19 mouse cellular contexts compared by ENCODE assay signal in the genomic region with DNA sequence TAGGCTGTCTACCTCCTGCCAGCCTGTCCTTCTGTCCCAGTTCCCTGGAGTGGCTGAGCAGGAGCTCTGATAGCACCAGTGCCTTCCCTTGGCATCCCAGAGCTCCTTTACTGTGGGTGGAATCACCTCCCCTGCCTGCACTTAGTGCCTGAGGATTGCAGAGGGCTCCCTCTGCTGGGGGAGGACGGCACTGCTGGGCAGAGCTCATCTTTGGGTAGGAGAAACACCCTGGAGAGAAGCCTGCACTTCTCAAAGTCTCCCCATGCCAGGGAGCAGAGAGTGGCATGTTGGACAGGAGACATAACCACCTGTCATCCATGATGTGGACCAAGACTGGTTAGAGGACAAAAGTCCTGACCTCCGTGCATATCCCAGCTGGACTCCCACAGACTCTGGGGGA. TPM values are rescaled to one million over a fixed set of nuclear protein-coding genes. Genes with fewer than 3 reads are reported as not detected.
DNase-seq lines count a peak whose midpoint lies in the region; ATAC-seq and TF ChIP-seq lines count a peak whose summit lies in the region.
"Not testable (repeated sequence)": the region's sequence is repeated elsewhere in the genome, so short reads cannot be mapped to it uniquely, and the experiment has no call there.
"Had no signal": no experiment of that assay in that cellular context is flagged by ENCODE, and none has a peak within 500 bp of the region (broad histone marks: within the 10 kb centered on the region; RNA-seq: fewer than 3 reads in every experiment).

No protein-coding gene starts in this region.

- not testable (repeated sequence) for H3K4me1 ChIP-seq in liver, embryonic 13.5 days (replicated peaks); stomach, postnatal 0 days (replicated peaks; ENCODE audit: control insufficient read depth, insufficient read depth)

- not testable (repeated sequence) for H3K9ac ChIP-seq in liver, embryonic 13.5 days; stomach, postnatal 0 days (ENCODE audit: low read length)

- TF ChIP-seq CTCF in stomach, postnatal 0 days (IDR thresholded peaks at IDR 0.05; ENCODE audit: low read depth): peak; percentile 61

- WGBS in liver, embryonic 13.5 days (ENCODE audit: insufficient replicate concordance): 20% methylated on average over 2 of the region's 2 CpGs
- WGBS in stomach, postnatal 0 days: 48% methylated on average over 2 of the region's 2 CpGs

- not testable (repeated sequence) for H3K4me2 ChIP-seq in liver, embryonic 13.5 days; stomach, postnatal 0 days (replicated peaks; ENCODE audit: low read depth)

- H3K27me3 ChIP-seq in liver, embryonic 13.5 days; stomach, postnatal 0 days (ENCODE audit: control insufficient read depth, insufficient read depth, low read length): not testable (repeated sequence)

- H3K9me3 ChIP-seq in liver, embryonic 13.5 days (replicated peaks); stomach, postnatal 0 days (ENCODE audit: control insufficient read depth, low read length): not testable (repeated sequence)

- peak; percentile 26 for DNase-seq in adrenal gland, postnatal 25 days
- DNase-seq in heart, postnatal 10 days: peak; percentile 4 to 22
- DNase-seq in kidney, postnatal 10 days: peak; percentile 19
- DNase-seq in liver, embryonic 13.5 days: peak; percentile 1
- not testable (repeated sequence) for DNase-seq in stomach, postnatal 0 days (ENCODE audit: low spot score)

- H3K36me3 ChIP-seq in liver, embryonic 13.5 days; stomach, postnatal 0 days (ENCODE audit: control insufficient read depth, insufficient read depth, low read length): not testable (repeated sequence)

- peak; percentile 67; the same call in 1 of the 2 replicates for ATAC-seq in erythroid progenitor cell, adult 5-6 weeks (replicated peaks; ENCODE audit: low FRiP score, poor library complexity, severe bottlenecking)
- ATAC-seq in liver, embryonic 13.5 days (ENCODE audit: low read depth); stomach, postnatal 0 days (ENCODE audit: low FRiP score, low TSS enrichment): not testable (repeated sequence)
- ATAC-seq in megakaryocyte progenitor cell, adult 5-6 weeks (replicated peaks; ENCODE audit: poor library complexity): peak; percentile 90

- not testable (repeated sequence) for H3K27ac ChIP-seq in liver, embryonic 13.5 days; stomach, postnatal 0 days (replicated peaks)

- H3K4me3 ChIP-seq in liver, embryonic 13.5 days (replicated peaks); stomach, postnatal 0 days (ENCODE audit: low read depth, low read length): not testable (repeated sequence)

- not testable (repeated sequence) for TF ChIP-seq EP300 in stomach, postnatal 0 days (optimal IDR thresholded peaks at IDR 0.05)

- intact Hi-C loops in heart, postnatal 10 days (cut with DNase I): not testable (repeated sequence)

RNA-seq across cellular contexts. Expression of gene Tcl1b3, which starts 1.9 kb away (rescaled TPM):
- not detected in 2 replicates for total RNA-seq in adrenal gland, postnatal 25 days (2021)
- total RNA-seq in erythroid progenitor cell, adult 5-6 weeks (2015; ENCODE audit: low replicate concordance): not detected in 2 replicates
- total RNA-seq in erythroid progenitor cell, adult 5-6 weeks (2017; ENCODE audit: low replicate concordance): not detected in 2 replicates
- total RNA-seq in heart, postnatal 10 days (2021): not detected
- polyA plus RNA-seq in liver, embryonic 13.5 days (2015; fragmentation: Nextera tagmentation; extraction: Ambion mirVana): not detected in 2 replicates
- not detected in 2 replicates for total RNA-seq in megakaryocyte progenitor cell, adult 5-6 weeks (2015)
- total RNA-seq in megakaryocyte progenitor cell, adult 5-6 weeks (2017): not detected in 2 replicates
- not detected in 2 replicates for polyA plus RNA-seq in stomach, postnatal 0 days (2015; fragmentation: Nextera tagmentation; extraction: Ambion mirVana)
- total RNA-seq: gastrocnemius, postnatal 10 days; layer of hippocampus, adult 18-20 months; left cerebral cortex, postnatal 10 days had no signal
- polyA plus RNA-seq: CD4-positive, CD25-positive, alpha-beta regulatory T cell, adult 4 months; embryonic facial prominence, embryonic 13.5 days; forebrain, embryonic 12.5 days; heart, embryonic 10.5 days; hindbrain, embryonic 10.5 days; intestine, embryonic 14.5 days; macrophage; midbrain, embryonic 16.5 days; neural tube, embryonic 13.5 days had no signal

RNA-seq across cellular contexts. Expression of gene Tcl1b4, which starts 12.8 kb away (rescaled TPM):
- total RNA-seq in adrenal gland, postnatal 25 days (2021): not detected in 2 replicates
- total RNA-seq in erythroid progenitor cell, adult 5-6 weeks (2015; ENCODE audit: low replicate concordance): not detected in 2 replicates
- not detected in 2 replicates for total RNA-seq in erythroid progenitor cell, adult 5-6 weeks (2017; ENCODE audit: low replicate concordance)
- total RNA-seq in heart, postnatal 10 days (2021): not detected
- not detected in 2 replicates for polyA plus RNA-seq in liver, embryonic 13.5 days (2015; fragmentation: Nextera tagmentation; extraction: Ambion mirVana)
- not detected in 2 replicates for total RNA-seq in megakaryocyte progenitor cell, adult 5-6 weeks (2015)
- total RNA-seq in megakaryocyte progenitor cell, adult 5-6 weeks (2017): not detected in 2 replicates
- not detected in 2 replicates for polyA plus RNA-seq in stomach, postnatal 0 days (2015; fragmentation: Nextera tagmentation; extraction: Ambion mirVana)
- total RNA-seq: gastrocnemius, postnatal 10 days; layer of hippocampus, adult 18-20 months; left cerebral cortex, postnatal 10 days had no signal
- polyA plus RNA-seq: CD4-positive, CD25-positive, alpha-beta regulatory T cell, adult 4 months; embryonic facial prominence, embryonic 13.5 days; forebrain, embryonic 12.5 days; heart, embryonic 10.5 days; hindbrain, embryonic 10.5 days; intestine, embryonic 14.5 days; macrophage; midbrain, embryonic 16.5 days; neural tube, embryonic 13.5 days had no signal

RNA-seq across cellular contexts. Expression of gene Tcl1b5, which starts 12.8 kb away (rescaled TPM):
- total RNA-seq in adrenal gland, postnatal 25 days (2021): not detected in 2 replicates
- total RNA-seq in erythroid progenitor cell, adult 5-6 weeks (2015; ENCODE audit: low replicate concordance): not detected in 2 replicates
- total RNA-seq in erythroid progenitor cell, adult 5-6 weeks (2017; ENCODE audit: low replicate concordance): not detected in 2 replicates
- not detected for total RNA-seq in heart, postnatal 10 days (2021)
- polyA plus RNA-seq in liver, embryonic 13.5 days (2015; fragmentation: Nextera tagmentation; extraction: Ambion mirVana): not detected in 2 replicates
- not detected in 2 replicates for total RNA-seq in megakaryocyte progenitor cell, adult 5-6 weeks (2015)
- not detected in 2 replicates for total RNA-seq in megakaryocyte progenitor cell, adult 5-6 weeks (2017)
- polyA plus RNA-seq in stomach, postnatal 0 days (2015; fragmentation: Nextera tagmentation; extraction: Ambion mirVana): not detected in 2 replicates
- total RNA-seq: gastrocnemius, postnatal 10 days; layer of hippocampus, adult 18-20 months; left cerebral cortex, postnatal 10 days had no signal
- polyA plus RNA-seq: CD4-positive, CD25-positive, alpha-beta regulatory T cell, adult 4 months; embryonic facial prominence, embryonic 13.5 days; forebrain, embryonic 12.5 days; heart, embryonic 10.5 days; hindbrain, embryonic 10.5 days; intestine, embryonic 14.5 days; macrophage; midbrain, embryonic 16.5 days; neural tube, embryonic 13.5 days had no signal

RNA-seq across cellular contexts. Expression of gene Tcl1b1, which starts 29.5 kb away (rescaled TPM):
- total RNA-seq in adrenal gland, postnatal 25 days (2021): not detected in 2 replicates
- total RNA-seq in erythroid progenitor cell, adult 5-6 weeks (2015; ENCODE audit: low replicate concordance): not detected in 2 replicates
- not detected in 2 replicates for total RNA-seq in erythroid progenitor cell, adult 5-6 weeks (2017; ENCODE audit: low replicate concordance)
- total RNA-seq in heart, postnatal 10 days (2021): not detected
- polyA plus RNA-seq in liver, embryonic 13.5 days (2015; fragmentation: Nextera tagmentation; extraction: Ambion mirVana): not detected in 2 replicates
- total RNA-seq in megakaryocyte progenitor cell, adult 5-6 weeks (2015): not detected in 2 replicates
- not detected in 2 replicates for total RNA-seq in megakaryocyte progenitor cell, adult 5-6 weeks (2017)
- polyA plus RNA-seq in stomach, postnatal 0 days (2015; fragmentation: Nextera tagmentation; extraction: Ambion mirVana): not detected in 2 replicates
- total RNA-seq: gastrocnemius, postnatal 10 days; layer of hippocampus, adult 18-20 months; left cerebral cortex, postnatal 10 days had no signal
- polyA plus RNA-seq: CD4-positive, CD25-positive, alpha-beta regulatory T cell, adult 4 months; embryonic facial prominence, embryonic 13.5 days; forebrain, embryonic 12.5 days; heart, embryonic 10.5 days; hindbrain, embryonic 10.5 days; intestine, embryonic 14.5 days; macrophage; midbrain, embryonic 16.5 days; neural tube, embryonic 13.5 days had no signal

RNA-seq across cellular contexts. Expression of gene Tcl1, which starts 33.6 kb away (rescaled TPM):
- total RNA-seq in adrenal gland, postnatal 25 days (2021): not detected in 2 replicates
- total RNA-seq in erythroid progenitor cell, adult 5-6 weeks (2015; ENCODE audit: low replicate concordance): not detected in 2 replicates
- not detected in 2 replicates for total RNA-seq in erythroid progenitor cell, adult 5-6 weeks (2017; ENCODE audit: low replicate concordance)
- total RNA-seq in heart, postnatal 10 days (2021): not detected
- polyA plus RNA-seq in liver, embryonic 13.5 days (2015; fragmentation: Nextera tagmentation; extraction: Ambion mirVana): not detected in 2 replicates
- total RNA-seq in megakaryocyte progenitor cell, adult 5-6 weeks (2015): not detected in 2 replicates
- total RNA-seq in megakaryocyte progenitor cell, adult 5-6 weeks (2017): not detected in 2 replicates
- not detected in 2 replicates for polyA plus RNA-seq in stomach, postnatal 0 days (2015; fragmentation: Nextera tagmentation; extraction: Ambion mirVana)
- total RNA-seq: gastrocnemius, postnatal 10 days; layer of hippocampus, adult 18-20 months; left cerebral cortex, postnatal 10 days had no signal
- polyA plus RNA-seq: CD4-positive, CD25-positive, alpha-beta regulatory T cell, adult 4 months; embryonic facial prominence, embryonic 13.5 days; forebrain, embryonic 12.5 days; heart, embryonic 10.5 days; hindbrain, embryonic 10.5 days; intestine, embryonic 14.5 days; macrophage; midbrain, embryonic 16.5 days; neural tube, embryonic 13.5 days had no signal
